Mouse (Mus musculus) liver, adult 2 months (tissue): ENCODE data around the gene Cbr4.

Source experiments
- CTCF ChIP-seq: fragments of 200-500 bp; IDR thresholded peaks from 2 replicates; pipeline ENCODE4 v1.5.1; 2011; ENCODE audit warnings: low read depth, low read length, control low read depth
- POLR2A ChIP-seq: fragments of 200-500 bp; IDR thresholded peaks from 2 replicates; pipeline ENCODE4 v1.6.1; 2011; ENCODE audit warnings: low read length, control low read depth; ENCODE audit not compliant: insufficient read depth; ENCODE audit errors: extremely low read depth

- TF ChIP-seq CTCF (no peak), POLR2A (no peak)
These were observed 8.7 kb upstream of the Cbr4 start for GRCm38 (mm10) chr8:61478793-61479192.
